Mouse (Mus musculus) limb, embryonic 10.5 days (tissue): ENCODE results near the gene Zim1. TPM values are rescaled to one million over a fixed set of nuclear protein-coding genes. Genes with fewer than 3 reads are reported as not detected.

Source experiments
- DNase-seq: peaks from one replicate; pipeline ENCODE4 v3.0.0-alpha.2; 2017; ENCODE audit warnings: low spot score
- H3K27ac ChIP-seq: fragments of 300-500 bp; sonication (generic); 2 replicates; pipeline ENCODE4 v1.5.1; 2016; ENCODE audit warnings: mild to moderate bottlenecking
- H3K27me3 ChIP-seq: fragments of 300-500 bp; sonication (generic); 2 replicates; pipeline ENCODE4 v1.6.1; 2016; ENCODE audit warnings: low read depth, mild to moderate bottlenecking; ENCODE audit not compliant: poor library complexity, severe bottlenecking
- H3K36me3 ChIP-seq: fragments of 300-500 bp; sonication (generic); 2 replicates; pipeline ENCODE4 v1.6.1; 2016; ENCODE audit warnings: mild to moderate bottlenecking, moderate library complexity
- H3K4me1 ChIP-seq: fragments of 300-500 bp; sonication (generic); 2 replicates; pipeline ENCODE4 v1.6.1; 2016
- H3K4me3 ChIP-seq: fragments of 300-500 bp; sonication (generic); 2 replicates; pipeline ENCODE4 v1.5.1; 2016; ENCODE audit warnings: mild to moderate bottlenecking, moderate library complexity
- H3K9me3 ChIP-seq: fragments of 300-500 bp; sonication (generic); replicated peaks from 2 replicates; pipeline ENCODE4 v1.6.1; 2016; ENCODE audit warnings: mild to moderate bottlenecking
- WGBS: fragments of 180-500 bp; shearing (Covaris S2); methylation state at CpG from one replicate; pipeline ENCODE4 v1.1.7; 2016; 5-methylcytosine and 5-hydroxymethylcytosine counted together
- polyA plus RNA-seq: library from polyadenylated mRNA; unstranded; fragments of >200 nt; fragmentation: Nextera tagmentation; extraction: Ambion mirVana; gene quantifications from 2 replicates; pipeline ENCODE4 v1.2.1, GENCODE M21; 2016

Gene Zim1
- polyA plus RNA-seq, 1 experiment from 2014 or later: 3.8 TPM

DNA sequence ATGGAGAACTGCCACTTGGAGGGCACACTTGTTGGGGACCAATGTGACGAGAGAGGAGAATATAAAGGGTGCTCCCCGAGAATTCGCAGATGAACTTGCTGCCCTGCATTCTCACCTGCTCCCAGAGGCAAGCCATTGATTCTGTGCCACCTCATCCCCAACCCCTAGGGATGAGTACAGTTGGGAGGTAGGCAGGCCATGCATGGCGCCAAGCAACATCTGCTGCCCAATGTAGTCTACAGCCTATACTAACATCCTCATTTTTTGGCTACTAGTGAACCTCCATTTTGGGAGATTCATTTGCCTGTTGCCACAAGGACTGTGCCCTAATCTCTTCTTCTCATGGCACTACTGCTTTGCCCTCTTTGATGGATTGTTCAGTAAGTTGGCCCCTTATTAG lies 59.5 kb downstream of the Zim1 start:
- Histone ChIP-seq H3K27me3 (no peaks in the 10 kb centered on the region), H3K4me3 (no peak overlapping the region), H3K36me3 (no peaks in the 10 kb centered on the region), H3K4me1 (no peaks in the 10 kb centered on the region), H3K9me3 (0 out of 2 replicates have a peak, but pooled peaks cover 3% of the 10 kb centered on the region), H3K27ac (no peak overlapping the region)
- WGBS: 84% methylated on average over 4 of the region's 4 CpGs
- DNase-seq: no peak

DNA sequence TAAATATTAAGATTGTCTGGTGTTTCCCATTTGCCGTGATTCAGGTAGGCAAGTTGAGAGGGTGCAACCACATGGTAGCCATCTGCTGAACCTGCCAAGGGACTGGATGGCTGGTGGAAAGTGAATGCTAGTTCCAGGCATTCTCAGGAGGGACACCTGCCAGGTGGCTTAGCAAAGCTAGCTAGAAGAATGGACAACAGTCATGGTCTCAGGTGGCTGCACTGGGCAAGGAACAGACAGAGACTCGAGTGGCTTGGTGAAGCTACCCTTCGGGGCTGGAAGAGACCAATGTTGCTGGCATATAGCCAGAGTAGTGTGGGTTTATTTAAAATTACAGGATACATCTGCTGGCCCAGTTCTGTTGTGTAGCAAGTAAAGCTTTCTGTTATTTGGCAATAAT lies 60.4 kb downstream of the Zim1 start:
- DNase-seq: no peak
- 0 out of 2 replicates have a peak, but pooled peaks cover 3% of the 10 kb centered on the region for H3K9me3 ChIP-seq

More for the DNA sequence above, 60.4 kb downstream of the Zim1 start:
- WGBS: 86% methylated on average over 3 of the region's 3 CpGs
- Histone ChIP-seq H3K36me3 (no peaks in the 10 kb centered on the region), H3K27ac (no peak overlapping the region), H3K4me3 (no peak overlapping the region), H3K27me3 (no peaks in the 10 kb centered on the region), H3K4me1 (no peaks in the 10 kb centered on the region)

Other genes with a start within 250 kb of the Zim1 start
- not detected in 2 replicates for gene Olfr1336, start 240.3 kb downstream of the Zim1 start, polyA plus RNA-seq
- not detected in 2 replicates for gene Olfr1346, start 229.3 kb downstream of the Zim1 start, polyA plus RNA-seq
- gene Olfr5, start 209.5 kb downstream of the Zim1 start, polyA plus RNA-seq: not detected in 2 replicates
- not detected in 2 replicates for gene Olfr1347, start 196.7 kb downstream of the Zim1 start, polyA plus RNA-seq
- gene Olfr1348, start 187.7 kb downstream of the Zim1 start, polyA plus RNA-seq: not detected in 2 replicates
- not detected in 2 replicates for gene Olfr1349, start 173.5 kb downstream of the Zim1 start, polyA plus RNA-seq
- not detected in 2 replicates for gene Olfr1350, start 131.6 kb downstream of the Zim1 start, polyA plus RNA-seq
- 378 and 427 TPM in 2 replicates for gene Peg3, start 34.0 kb upstream of the Zim1 start, polyA plus RNA-seq
- 25.1 and 25.4 TPM in 2 replicates for gene Usp29, start 34.1 kb upstream of the Zim1 start, polyA plus RNA-seq